Mouse (Mus musculus): ENCODE measurements at regions not wholly inside any gene's neighbourhood (a gene's known extent, or its start where the extent isn't known, plus 50 kb on each side); places are given as distances from the start of the nearest gene placed in this dataset.

DNA sequence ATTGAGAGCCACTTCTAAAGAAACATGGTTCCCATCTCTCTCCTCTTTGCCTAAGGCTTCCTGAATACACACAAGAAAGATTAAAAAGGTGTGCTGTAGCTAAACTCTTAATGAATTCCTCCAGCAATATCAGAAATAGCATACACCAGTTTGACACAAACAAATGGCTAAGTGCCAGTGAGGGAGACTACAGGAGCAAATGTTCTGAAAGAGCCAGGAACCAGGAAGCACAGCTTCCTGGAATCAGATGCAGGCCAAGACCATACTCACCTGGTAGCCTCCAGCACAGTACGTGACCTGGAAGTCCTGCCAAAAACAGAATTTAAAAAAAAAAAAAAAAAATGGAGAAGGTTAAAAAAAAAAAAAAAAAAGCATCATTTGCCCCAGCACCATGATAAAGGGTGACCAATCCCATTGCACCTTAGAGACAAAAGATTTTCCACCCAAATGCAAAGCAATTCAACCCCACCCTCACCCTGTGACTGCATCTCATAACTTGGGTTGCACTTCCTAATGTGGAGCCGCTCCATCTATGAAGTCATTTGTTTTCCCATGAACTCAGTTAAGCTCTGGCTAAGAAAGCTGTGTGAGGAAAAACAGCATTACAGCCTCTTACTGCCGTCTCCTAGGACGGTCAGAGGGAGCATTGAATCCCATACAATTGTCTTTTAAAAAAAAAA lies 149.3 kb upstream of the Nt5e start:
- TF ChIP-seq POLR2A (IDR thresholded peaks at IDR 0.05; ENCODE audit: borderline replicate concordance, extremely low read depth, insufficient read depth, insufficient read length, poor library complexity, severe bottlenecking) = no peak
- TF ChIP-seq CTCF (IDR thresholded peaks at IDR 0.05; ENCODE audit: borderline replicate concordance, extremely low read depth, insufficient read depth, insufficient read length) = no peak
